Mouse (Mus musculus) midbrain, embryonic 11.5 days (tissue): ENCODE results near the gene Kcnj5. TPM values are rescaled to one million over a fixed set of nuclear protein-coding genes. Genes with fewer than 3 reads are reported as not detected.

Source experiments
- ATAC-seq: fragments of 200-750 bp; cut with Nextera tagmentation; 2 replicates; pipeline ENCODE4 v1.8.0; 2017; ENCODE audit warnings: moderate TSS enrichment, moderate library complexity; ENCODE audit not compliant: low FRiP score
- DNase-seq: peaks from one replicate; pipeline ENCODE4 v3.0.0; 2015; ENCODE audit warnings: low spot score; ENCODE audit errors: missing footprints
- H3K27ac ChIP-seq: fragments of 300-500 bp; sonication (generic); 2 replicates; pipeline ENCODE4 v1.5.1; 2014; ENCODE audit warnings: low read depth, low read length
- H3K27me3 ChIP-seq: fragments of 300-500 bp; sonication (generic); 2 replicates; pipeline ENCODE4 v1.6.1; 2014; ENCODE audit warnings: mild to moderate bottlenecking, low read length, moderate library complexity, mixed read lengths; ENCODE audit not compliant: control insufficient read depth, insufficient read depth
- H3K36me3 ChIP-seq: fragments of 300-500 bp; sonication (generic); 2 replicates; pipeline ENCODE4 v1.6.1; 2014; ENCODE audit warnings: mild to moderate bottlenecking, low read length, moderate library complexity, mixed read lengths; ENCODE audit not compliant: control insufficient read depth, insufficient read depth
- H3K4me1 ChIP-seq: fragments of 300-500 bp; sonication (generic); 2 replicates; pipeline ENCODE4 v1.6.1; 2014; ENCODE audit warnings: low read length; ENCODE audit not compliant: control insufficient read depth, insufficient read depth
- H3K4me2 ChIP-seq: fragments of 300-500 bp; sonication (generic); 2 replicates; pipeline ENCODE4 v1.6.1; 2014; ENCODE audit warnings: mild to moderate bottlenecking, moderate library complexity
- H3K4me3 ChIP-seq: fragments of 300-500 bp; sonication (generic); 2 replicates; pipeline ENCODE4 v1.5.1; 2014; ENCODE audit warnings: low read depth, low read length
- H3K9ac ChIP-seq: fragments of 300-500 bp; sonication (generic); 2 replicates; pipeline ENCODE4 v1.6.1; 2014; ENCODE audit warnings: low read length
- H3K9me3 ChIP-seq: fragments of 300-500 bp; sonication (generic); 2 replicates; pipeline ENCODE4 v1.6.1; 2016; ENCODE audit warnings: low read length; ENCODE audit not compliant: control insufficient read depth
- WGBS: fragments of 180-500 bp; shearing (Covaris S2); extraction: QIAGEN DNeasy Blood & Tissue Kit; methylation state at CpG from one replicate; pipeline ENCODE4 v1.1.7; 2014; 5-methylcytosine and 5-hydroxymethylcytosine counted together
- polyA plus RNA-seq: library from polyadenylated mRNA; unstranded; fragments of >200 nt; fragmentation: Nextera tagmentation; extraction: Ambion mirVana; gene quantifications from 2 replicates; pipeline ENCODE4 v1.2.1, GENCODE M21; 2014

Kcnj5 gene
- polyA plus RNA-seq, 1 experiment from 2014 or later = 0.33 TPM

GRCm38 (mm10) chr9:32311786-32312185 is 32.4 kb downstream of the Kcnj5 start:
- no peaks in the 10 kb centered on the region for H3K36me3 ChIP-seq
- no peak overlapping the region for H3K9ac ChIP-seq
- H3K4me3 ChIP-seq = no peak overlapping the region
- ATAC-seq (no peak), DNase-seq (no peak)
- 72% methylated on average over 14 of the region's 14 CpGs for WGBS
- no peaks in the 10 kb centered on the region for H3K9me3 ChIP-seq
- H3K27me3 ChIP-seq = no peaks in the 10 kb centered on the region
- no peak overlapping the region for H3K4me2 ChIP-seq
- no peak overlapping the region for H3K27ac ChIP-seq
- H3K4me1 ChIP-seq = no peaks in the 10 kb centered on the region; the same call in 1 of the 2 replicates

DNA sequence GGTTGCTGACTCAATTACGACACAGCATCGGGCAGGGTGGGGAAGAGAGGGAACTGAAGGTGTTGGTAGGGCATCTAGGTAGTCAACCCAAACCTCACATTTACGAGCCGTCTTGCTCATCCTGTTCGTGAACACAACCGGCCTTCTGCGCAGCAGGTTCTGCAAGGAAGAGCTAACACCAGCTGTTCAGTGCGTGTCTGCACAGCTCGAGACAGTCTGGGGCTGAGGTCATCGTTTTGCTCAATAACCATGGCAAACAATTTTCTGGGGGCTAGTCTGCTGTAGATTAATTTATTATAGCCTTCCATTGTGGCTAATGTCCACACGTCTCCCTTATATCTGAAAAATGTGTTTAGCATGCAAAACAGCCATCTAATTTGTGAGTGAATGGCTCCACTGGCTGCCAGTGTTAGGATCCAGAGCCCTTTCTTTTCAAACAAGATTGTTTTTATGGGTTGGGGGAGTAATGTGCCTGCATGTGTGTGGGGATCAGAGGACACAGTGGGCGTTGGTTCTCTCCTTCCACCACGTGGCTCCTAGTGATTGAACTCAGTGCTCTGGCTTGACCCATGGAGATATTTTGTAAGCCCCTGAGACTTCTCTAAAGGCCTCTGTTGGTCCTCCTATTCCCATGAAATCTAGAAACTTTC is 41.5 kb downstream of the Kcnj5 start:
- H3K4me2 ChIP-seq = no peak overlapping the region
- H3K9ac ChIP-seq = no peak overlapping the region
- no peaks in the 10 kb centered on the region for H3K27me3 ChIP-seq
- H3K4me3 ChIP-seq = no peak overlapping the region
- peak; percentile 75 for ATAC-seq
- H3K36me3 ChIP-seq = no peaks in the 10 kb centered on the region
- WGBS = 68% methylated on average over 13 of the region's 13 CpGs
- no peaks in the 10 kb centered on the region for H3K4me1 ChIP-seq
- no peak overlapping the region for H3K27ac ChIP-seq
- H3K9me3 ChIP-seq = no peaks in the 10 kb centered on the region
- peak; percentile 86 for DNase-seq

GRCm38 (mm10) chr9:32295061-32295800 is 48.9 kb downstream of the Kcnj5 start:
- H3K9me3 ChIP-seq = no peaks in the 10 kb centered on the region
- H3K4me3 ChIP-seq = no peak overlapping the region
- no peak for ATAC-seq
- no peak for DNase-seq
- WGBS = 84% methylated on average over 9 of the region's 9 CpGs
- no peaks in the 10 kb centered on the region for H3K27me3 ChIP-seq
- no peaks in the 10 kb centered on the region for H3K36me3 ChIP-seq
- no peak overlapping the region for H3K4me2 ChIP-seq
- H3K9ac ChIP-seq = no peak overlapping the region
- no peak overlapping the region for H3K27ac ChIP-seq
- no peaks in the 10 kb centered on the region for H3K4me1 ChIP-seq

GRCm38 (mm10) chr9:32292686-32293085 is 51.5 kb downstream of the Kcnj5 start:
- H3K4me3 ChIP-seq = no peak overlapping the region
- H3K36me3 ChIP-seq = no peaks in the 10 kb centered on the region
- H3K27ac ChIP-seq = no peak overlapping the region
- ATAC-seq (no peak), DNase-seq (no peak)
- H3K9me3 ChIP-seq = no peaks in the 10 kb centered on the region
- H3K27me3 ChIP-seq = no peaks in the 10 kb centered on the region
- H3K4me2 ChIP-seq = no peak overlapping the region
- no peaks in the 10 kb centered on the region for H3K4me1 ChIP-seq
- H3K9ac ChIP-seq = no peak overlapping the region
- WGBS = 48% methylated on average over 5 of the region's 5 CpGs

DNA sequence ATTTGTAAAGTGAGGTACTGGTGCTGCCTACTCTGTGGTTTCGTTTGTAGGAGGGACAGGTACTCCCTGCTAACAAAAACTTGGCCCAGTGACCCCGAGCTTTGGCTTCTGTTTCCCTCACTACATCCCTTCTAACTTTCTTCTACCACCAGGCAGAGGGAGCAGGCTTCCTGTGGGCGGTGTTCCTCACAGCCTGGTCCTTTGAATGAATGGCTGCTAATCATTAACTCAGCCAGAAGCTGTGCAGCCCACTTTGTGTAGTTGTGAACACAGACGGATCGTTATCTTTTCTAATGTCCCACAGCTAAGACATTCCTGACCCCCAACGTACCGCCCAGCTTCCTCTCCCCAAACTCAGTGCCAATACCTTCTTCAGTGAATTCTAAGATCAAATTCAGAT is 52.5 kb downstream of the Kcnj5 start:
- Histone ChIP-seq H3K4me2 (no peak overlapping the region), H3K36me3 (no peaks in the 10 kb centered on the region), H3K27me3 (no peaks in the 10 kb centered on the region), H3K4me1 (no peaks in the 10 kb centered on the region), H3K27ac (no peak overlapping the region), H3K9ac (no peak overlapping the region), H3K4me3 (no peak overlapping the region), H3K9me3 (no peaks in the 10 kb centered on the region)
- ATAC-seq (no peak), DNase-seq (no peak)
- WGBS = 73% methylated on average over 7 of the region's 7 CpGs

- H3K9me3 ChIP-seq = 0 out of 2 replicates have a peak, but pooled peaks cover 2% of the 10 kb centered on the region
- H3K27me3 ChIP-seq = no peaks in the 10 kb centered on the region
- no peaks in the 10 kb centered on the region for H3K36me3 ChIP-seq
- H3K4me2 ChIP-seq = no peak overlapping the region
- no peaks in the 10 kb centered on the region for H3K4me1 ChIP-seq
- 89% methylated on average over 5 of the region's 5 CpGs for WGBS
- no peak overlapping the region for H3K9ac ChIP-seq
- H3K27ac ChIP-seq = no peak overlapping the region
- no peak for ATAC-seq
- no peak for DNase-seq
- no peak overlapping the region for H3K4me3 ChIP-seq
Observed at GRCm38 (mm10) chr9:32283591-32283990, 60.6 kb downstream of the Kcnj5 start.

DNA sequence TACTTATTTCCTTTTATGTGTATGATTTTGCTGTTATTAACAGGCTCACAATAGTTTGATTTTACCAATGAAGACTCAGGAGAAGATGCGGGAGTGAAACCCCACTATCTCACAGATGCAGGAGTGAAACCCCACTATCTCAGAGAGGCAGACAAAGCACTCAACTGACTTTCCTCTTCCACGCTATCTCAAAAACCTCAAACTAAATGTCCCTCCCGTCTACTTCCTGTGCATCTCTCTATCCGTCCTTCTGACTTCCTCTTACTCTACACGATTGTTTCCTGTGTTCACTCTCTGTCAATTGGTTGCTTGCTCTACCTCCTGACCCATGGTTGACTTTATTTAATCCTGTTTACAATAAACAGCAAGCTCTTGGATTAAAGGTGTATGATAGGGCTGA is 63.7 kb downstream of the Kcnj5 start:
- no peaks in the 10 kb centered on the region for H3K9me3 ChIP-seq
- 87% methylated on average over 5 of the region's 5 CpGs for WGBS
- H3K9ac ChIP-seq = no peak overlapping the region
- DNase-seq = no peak
- no peak overlapping the region for H3K4me3 ChIP-seq
- no peak for ATAC-seq
- no peaks in the 10 kb centered on the region for H3K36me3 ChIP-seq
- H3K4me1 ChIP-seq = no peaks in the 10 kb centered on the region
- no peak overlapping the region for H3K27ac ChIP-seq
- no peak overlapping the region for H3K4me2 ChIP-seq
- H3K27me3 ChIP-seq = no peaks in the 10 kb centered on the region

DNA sequence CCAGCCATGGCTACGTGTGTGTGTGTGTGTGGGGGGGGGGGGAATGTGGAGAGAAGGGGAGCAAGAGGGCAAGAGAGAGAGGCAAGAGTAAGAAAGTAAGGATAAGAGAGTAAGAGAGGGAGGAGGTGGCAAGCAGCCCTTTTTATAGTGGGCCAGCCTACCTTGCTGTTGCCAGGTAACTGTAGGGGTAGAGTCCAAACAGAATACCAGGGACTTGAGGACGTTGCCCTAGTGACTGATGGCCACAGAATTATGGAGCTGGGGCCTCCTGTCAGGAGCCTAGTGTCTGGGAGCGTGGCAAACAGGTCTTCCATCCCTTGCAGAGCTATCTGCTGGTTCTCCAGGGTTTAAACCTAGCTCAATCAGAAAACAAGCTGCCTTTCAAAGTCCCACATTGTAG is 64.4 kb downstream of the Kcnj5 start:
- no peaks in the 10 kb centered on the region for H3K36me3 ChIP-seq
- H3K9me3 ChIP-seq = no peaks in the 10 kb centered on the region
- 58% methylated on average over 3 of the region's 3 CpGs for WGBS
- no peaks in the 10 kb centered on the region for H3K27me3 ChIP-seq
- no peaks in the 10 kb centered on the region for H3K4me1 ChIP-seq
- H3K4me3 ChIP-seq = no peak overlapping the region
- H3K27ac ChIP-seq = no peak overlapping the region
- H3K9ac ChIP-seq = no peak overlapping the region
- DNase-seq (no peak), ATAC-seq (no peak)
- no peak overlapping the region for H3K4me2 ChIP-seq

DNA sequence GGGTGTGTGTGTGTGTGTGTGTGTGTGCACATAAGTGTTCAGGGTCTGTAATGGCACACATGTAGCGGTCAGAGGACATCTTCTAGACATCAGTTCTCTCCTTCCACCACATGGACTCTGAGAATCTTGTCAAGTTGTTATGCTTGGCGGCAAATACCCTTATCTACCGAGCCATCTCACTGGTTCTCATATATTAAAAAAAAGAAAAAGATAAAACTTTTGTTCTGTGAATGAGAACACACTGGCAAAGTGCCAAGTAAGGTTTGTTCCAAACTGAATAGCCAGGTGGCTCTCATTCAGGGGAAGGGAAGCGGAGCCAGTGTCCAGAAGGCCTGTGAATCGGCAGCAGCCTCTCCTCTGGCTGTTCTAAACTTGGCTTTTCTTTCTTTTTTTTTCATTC is 66.1 kb downstream of the Kcnj5 start:
- 93% methylated on average over 5 of the region's 5 CpGs for WGBS
- H3K9ac ChIP-seq = no peak overlapping the region
- no peak overlapping the region for H3K4me3 ChIP-seq
- no peak overlapping the region for H3K4me2 ChIP-seq
- H3K4me1 ChIP-seq = no peaks in the 10 kb centered on the region
- H3K9me3 ChIP-seq = no peaks in the 10 kb centered on the region
- DNase-seq = no peak
- H3K36me3 ChIP-seq = no peaks in the 10 kb centered on the region
- ATAC-seq = no peak
- no peak overlapping the region for H3K27ac ChIP-seq
- no peaks in the 10 kb centered on the region for H3K27me3 ChIP-seq
